Mouse (Mus musculus): ENCODE data around the gene Rhog. TPM values are rescaled to one million over a fixed set of nuclear protein-coding genes. Genes with fewer than 3 reads are reported as not detected.

Rhog gene
- polyA plus RNA-seq, 1 experiment = 20.0 TPM

DNA sequence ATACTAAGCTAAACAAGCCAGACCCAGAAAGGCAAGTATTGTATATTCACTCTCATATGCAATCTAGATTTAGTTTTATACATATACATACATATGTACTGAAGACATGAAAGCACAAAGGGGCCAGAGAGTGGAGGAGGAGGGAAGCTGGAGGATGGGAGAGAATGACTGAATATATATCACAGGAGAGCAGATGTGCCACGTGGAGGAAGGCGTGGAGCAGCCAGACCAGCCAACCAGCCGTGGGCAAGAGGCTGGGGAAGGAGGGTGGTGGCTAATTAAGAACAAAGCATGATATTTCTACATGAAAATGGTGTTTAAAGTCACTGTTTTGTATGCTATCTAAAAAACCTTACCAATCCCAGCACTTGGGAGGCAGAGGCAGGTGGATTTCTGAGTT is 2.9 kb upstream of the Rhog start:
- H3K9me3 ChIP-seq (replicated peaks; ENCODE audit: control insufficient read depth, insufficient read depth, low read length, poor library complexity, severe bottlenecking) = no peaks in the 10 kb centered on the region
- H3K27me3 ChIP-seq (ENCODE audit: control insufficient read depth, insufficient read depth, low read length, poor library complexity, severe bottlenecking) = no peaks in the 10 kb centered on the region
- no peak overlapping the region for H3K9ac ChIP-seq (ENCODE audit: low read depth, poor library complexity, severe bottlenecking)
- H3K4me1 ChIP-seq (ENCODE audit: control insufficient read depth, insufficient read depth, low read length) = no peaks in the 10 kb centered on the region
- no peak for TF ChIP-seq CTCF (IDR thresholded peaks at IDR 0.05; ENCODE audit: low read depth, low read length)
- no peak for TF ChIP-seq POLR2A (IDR thresholded peaks at IDR 0.05; ENCODE audit: insufficient read depth, low read length)
- TF ChIP-seq EP300 (IDR thresholded peaks at IDR 0.05; ENCODE audit: insufficient read depth, low read depth, low read length) = no peak
- no peaks in the 10 kb centered on the region for H3K36me3 ChIP-seq (ENCODE audit: control insufficient read depth, insufficient read depth, low read length, poor library complexity, severe bottlenecking)
- no peak overlapping the region for H3K27ac ChIP-seq (ENCODE audit: insufficient read depth, low read length)
- no peak overlapping the region for H3K4me3 ChIP-seq (ENCODE audit: low read depth, low read length)

DNA sequence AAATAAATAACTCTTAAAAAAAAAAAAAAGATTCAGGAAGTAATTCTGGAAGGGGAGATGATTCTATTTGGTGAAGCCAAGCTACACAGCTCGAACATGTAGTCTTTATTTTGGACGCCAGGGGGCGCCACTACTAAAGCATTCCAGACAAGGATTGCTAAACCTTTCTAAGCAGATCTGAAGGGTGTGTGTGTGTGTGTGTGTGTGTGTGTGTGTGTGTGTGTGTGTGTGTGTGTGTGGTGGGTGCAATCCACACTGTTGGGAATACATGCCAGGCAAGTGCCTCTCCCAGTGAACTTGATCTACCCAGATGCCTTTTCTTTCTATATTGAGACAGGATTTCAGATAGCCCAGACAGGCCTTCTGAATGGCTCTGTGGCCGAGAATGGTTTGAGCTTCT is 2.3 kb upstream of the Rhog start:
- Histone ChIP-seq H3K36me3 (ENCODE audit: control insufficient read depth, insufficient read depth, low read length, poor library complexity, severe bottlenecking) (no peaks in the 10 kb centered on the region), H3K4me1 (ENCODE audit: control insufficient read depth, insufficient read depth, low read length) (no peaks in the 10 kb centered on the region), H3K27me3 (ENCODE audit: control insufficient read depth, insufficient read depth, low read length, poor library complexity, severe bottlenecking) (no peaks in the 10 kb centered on the region), H3K9me3 (replicated peaks; ENCODE audit: control insufficient read depth, insufficient read depth, low read length, poor library complexity, severe bottlenecking) (no peaks in the 10 kb centered on the region), H3K4me3 (ENCODE audit: low read depth, low read length) (no peak overlapping the region), H3K9ac (ENCODE audit: low read depth, poor library complexity, severe bottlenecking) (no peak overlapping the region), H3K27ac (ENCODE audit: insufficient read depth, low read length) (no peak overlapping the region)
- TF ChIP-seq POLR2A (IDR thresholded peaks at IDR 0.05; ENCODE audit: insufficient read depth, low read length) = no peak
- peak; percentile 12 for TF ChIP-seq CTCF (IDR thresholded peaks at IDR 0.05; ENCODE audit: low read depth, low read length)
- no peak for TF ChIP-seq EP300 (IDR thresholded peaks at IDR 0.05; ENCODE audit: insufficient read depth, low read depth, low read length)

- TF ChIP-seq EP300 (IDR thresholded peaks at IDR 0.05; ENCODE audit: insufficient read depth, low read depth, low read length) (no peak), POLR2A (IDR thresholded peaks at IDR 0.05; ENCODE audit: insufficient read depth, low read length) (no peak), CTCF (IDR thresholded peaks at IDR 0.05; ENCODE audit: low read depth, low read length) (no peak)
These were observed 782 bp upstream of the Rhog start for GRCm38 (mm10) chr7:102256636-102257035.

DNA sequence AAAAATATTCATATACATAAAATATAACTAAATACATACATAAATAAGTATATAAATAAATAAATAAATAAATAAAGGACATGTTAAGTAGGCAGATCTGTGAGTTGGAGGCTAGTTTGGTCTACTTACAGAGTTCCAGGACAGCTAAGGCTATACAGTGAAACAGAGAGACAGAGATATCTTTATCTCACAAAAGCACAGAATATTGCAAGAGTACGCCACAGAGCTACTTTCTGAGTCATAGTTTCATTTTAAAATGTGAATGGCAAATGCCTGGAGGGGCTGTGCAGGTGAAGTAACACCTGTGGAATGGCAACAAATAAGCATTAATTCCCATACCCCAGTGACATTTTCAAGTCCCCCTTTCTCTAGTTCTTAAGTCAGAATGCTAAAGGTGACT is 2.2 kb downstream of the Rhog start:
- H3K27ac ChIP-seq (ENCODE audit: insufficient read depth, low read length) = no peak overlapping the region
- no peak overlapping the region for H3K4me3 ChIP-seq (ENCODE audit: low read depth, low read length)
- no peaks in the 10 kb centered on the region for H3K4me1 ChIP-seq (ENCODE audit: control insufficient read depth, insufficient read depth, low read length)
- no peaks in the 10 kb centered on the region for H3K27me3 ChIP-seq (ENCODE audit: control insufficient read depth, insufficient read depth, low read length, poor library complexity, severe bottlenecking)
- no peak for TF ChIP-seq EP300 (IDR thresholded peaks at IDR 0.05; ENCODE audit: insufficient read depth, low read depth, low read length)
- TF ChIP-seq POLR2A (IDR thresholded peaks at IDR 0.05; ENCODE audit: insufficient read depth, low read length) = no peak
- TF ChIP-seq CTCF (IDR thresholded peaks at IDR 0.05; ENCODE audit: low read depth, low read length) = no peak
- no peaks in the 10 kb centered on the region for H3K36me3 ChIP-seq (ENCODE audit: control insufficient read depth, insufficient read depth, low read length, poor library complexity, severe bottlenecking)
- no peak overlapping the region for H3K9ac ChIP-seq (ENCODE audit: low read depth, poor library complexity, severe bottlenecking)
- H3K9me3 ChIP-seq (replicated peaks; ENCODE audit: control insufficient read depth, insufficient read depth, low read length, poor library complexity, severe bottlenecking) = no peaks in the 10 kb centered on the region

More at GRCm38 (mm10) chr7:102256636-102257035, 782 bp upstream of the Rhog start:
- H3K4me1 ChIP-seq (ENCODE audit: control insufficient read depth, insufficient read depth, low read length) = no peaks in the 10 kb centered on the region
- H3K9me3 ChIP-seq (replicated peaks; ENCODE audit: control insufficient read depth, insufficient read depth, low read length, poor library complexity, severe bottlenecking) = no peaks in the 10 kb centered on the region
- H3K27ac ChIP-seq (ENCODE audit: insufficient read depth, low read length) = no peak overlapping the region
- H3K9ac ChIP-seq (ENCODE audit: low read depth, poor library complexity, severe bottlenecking) = no peak overlapping the region
- no peaks in the 10 kb centered on the region for H3K36me3 ChIP-seq (ENCODE audit: control insufficient read depth, insufficient read depth, low read length, poor library complexity, severe bottlenecking)
- no peaks in the 10 kb centered on the region for H3K27me3 ChIP-seq (ENCODE audit: control insufficient read depth, insufficient read depth, low read length, poor library complexity, severe bottlenecking)
- H3K4me3 ChIP-seq (ENCODE audit: low read depth, low read length) = no peak overlapping the region

DNA sequence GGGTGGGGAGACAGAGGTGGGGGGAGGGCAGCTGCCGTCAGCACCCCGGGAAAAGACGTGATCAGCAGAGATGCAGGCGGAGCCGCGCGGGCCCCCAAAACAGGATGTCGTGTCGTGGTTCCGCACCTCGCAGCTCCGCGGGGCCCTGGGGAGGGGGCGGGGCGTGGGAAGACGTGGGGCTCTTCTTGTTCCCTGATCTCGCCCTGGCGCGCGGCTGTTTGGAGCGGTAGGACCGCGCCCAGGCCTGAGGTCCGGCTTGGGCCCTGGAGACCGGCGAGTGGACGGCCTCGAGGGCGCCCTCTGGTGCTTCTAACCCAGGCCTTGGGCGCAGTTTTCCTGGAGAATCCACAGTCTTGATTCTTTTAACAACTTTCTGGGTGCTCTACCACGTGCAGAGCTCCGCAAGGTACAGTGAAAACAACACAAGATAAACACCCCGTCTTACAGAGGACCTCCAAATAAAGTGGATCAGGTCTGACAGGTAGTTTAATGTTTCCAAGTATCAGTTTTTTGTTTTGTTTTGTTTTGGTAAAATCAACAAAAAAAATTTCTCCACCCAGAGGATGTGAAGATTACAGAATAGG is 5.1 kb downstream of the Rhog start:
- Histone ChIP-seq H3K27me3 (ENCODE audit: control insufficient read depth, insufficient read depth, low read length, poor library complexity, severe bottlenecking) (no peaks in the 10 kb centered on the region), H3K27ac (ENCODE audit: insufficient read depth, low read length) (no peak overlapping the region), H3K9me3 (replicated peaks; ENCODE audit: control insufficient read depth, insufficient read depth, low read length, poor library complexity, severe bottlenecking) (no peaks in the 10 kb centered on the region), H3K9ac (ENCODE audit: low read depth, poor library complexity, severe bottlenecking) (peak overlapping the region; percentile 82), H3K4me1 (ENCODE audit: control insufficient read depth, insufficient read depth, low read length) (peaks cover 4% of the 10 kb centered on the region), H3K4me3 (ENCODE audit: low read depth, low read length) (peak overlapping the region; percentile 90), H3K36me3 (ENCODE audit: control insufficient read depth, insufficient read depth, low read length, poor library complexity, severe bottlenecking) (no peaks in the 10 kb centered on the region)
- TF ChIP-seq CTCF (IDR thresholded peaks at IDR 0.05; ENCODE audit: low read depth, low read length) (peak; percentile 65), POLR2A (IDR thresholded peaks at IDR 0.05; ENCODE audit: insufficient read depth, low read length) (no peak)

DNA sequence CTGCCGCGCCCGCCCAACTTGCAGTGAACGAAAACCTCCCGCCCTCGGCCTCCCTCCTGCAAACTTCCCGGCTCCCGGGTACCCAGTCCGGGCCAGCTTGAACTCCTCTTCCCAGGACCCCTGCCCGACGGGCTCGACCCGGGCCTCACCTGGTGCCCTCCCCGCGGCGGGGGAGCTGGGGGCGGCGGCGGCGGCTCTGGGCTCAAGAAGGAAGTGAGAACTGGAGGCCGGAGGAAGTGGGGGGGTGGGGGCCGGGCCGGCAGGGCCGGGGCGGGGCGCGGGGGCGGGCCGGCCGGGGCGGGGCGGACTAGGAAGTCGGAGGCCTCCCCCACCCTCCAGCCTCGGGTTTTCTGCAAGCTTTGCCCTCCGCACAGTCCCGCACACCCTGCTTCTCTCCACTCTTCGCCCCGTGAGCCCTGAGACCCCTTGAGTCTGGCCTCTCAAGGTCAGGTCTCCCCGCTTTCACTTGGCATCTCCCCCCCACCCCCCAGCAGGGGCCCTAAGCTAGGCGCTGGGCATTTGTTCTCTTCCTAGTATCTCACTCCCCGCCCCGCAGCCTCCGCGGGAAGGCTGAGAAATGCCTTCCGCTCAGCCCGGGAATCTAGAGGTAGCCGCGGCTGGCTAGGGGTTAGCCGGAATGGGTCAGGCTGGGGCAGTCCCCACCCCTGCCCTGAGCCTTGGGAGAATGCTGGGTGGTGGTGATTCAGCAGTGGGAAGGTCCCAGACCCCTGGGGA is 5.8 kb downstream of the Rhog start:
- Histone ChIP-seq H3K27me3 (ENCODE audit: control insufficient read depth, insufficient read depth, low read length, poor library complexity, severe bottlenecking) (no peaks in the 10 kb centered on the region), H3K9ac (ENCODE audit: low read depth, poor library complexity, severe bottlenecking) (peak overlapping the region; percentile 82), H3K4me3 (ENCODE audit: low read depth, low read length) (peak overlapping the region; percentile 90), H3K9me3 (replicated peaks; ENCODE audit: control insufficient read depth, insufficient read depth, low read length, poor library complexity, severe bottlenecking) (no peaks in the 10 kb centered on the region), H3K27ac (ENCODE audit: insufficient read depth, low read length) (peak overlapping the region; percentile 34; the same call in 1 of the 2 replicates), H3K36me3 (ENCODE audit: control insufficient read depth, insufficient read depth, low read length, poor library complexity, severe bottlenecking) (no peaks in the 10 kb centered on the region), H3K4me1 (ENCODE audit: control insufficient read depth, insufficient read depth, low read length) (peaks cover 4% of the 10 kb centered on the region)
- TF ChIP-seq CTCF (IDR thresholded peaks at IDR 0.05; ENCODE audit: low read depth, low read length) (no peak), POLR2A (IDR thresholded peaks at IDR 0.05; ENCODE audit: insufficient read depth, low read length) (peak; percentile 34)
